Mouse (Mus musculus): ENCODE measurements around the gene H2-Ke6. TPM values are rescaled to one million over a fixed set of nuclear protein-coding genes. Genes with fewer than 3 reads are reported as not detected.
"Not testable (repeated sequence)": the region's sequence is repeated elsewhere in the genome, so short reads cannot be mapped to it uniquely, and the experiment has no call there.

The H2-Ke6 gene
- total RNA-seq, 2 experiments from 2014 or later, result 39.3 to 43.2 TPM

DNA sequence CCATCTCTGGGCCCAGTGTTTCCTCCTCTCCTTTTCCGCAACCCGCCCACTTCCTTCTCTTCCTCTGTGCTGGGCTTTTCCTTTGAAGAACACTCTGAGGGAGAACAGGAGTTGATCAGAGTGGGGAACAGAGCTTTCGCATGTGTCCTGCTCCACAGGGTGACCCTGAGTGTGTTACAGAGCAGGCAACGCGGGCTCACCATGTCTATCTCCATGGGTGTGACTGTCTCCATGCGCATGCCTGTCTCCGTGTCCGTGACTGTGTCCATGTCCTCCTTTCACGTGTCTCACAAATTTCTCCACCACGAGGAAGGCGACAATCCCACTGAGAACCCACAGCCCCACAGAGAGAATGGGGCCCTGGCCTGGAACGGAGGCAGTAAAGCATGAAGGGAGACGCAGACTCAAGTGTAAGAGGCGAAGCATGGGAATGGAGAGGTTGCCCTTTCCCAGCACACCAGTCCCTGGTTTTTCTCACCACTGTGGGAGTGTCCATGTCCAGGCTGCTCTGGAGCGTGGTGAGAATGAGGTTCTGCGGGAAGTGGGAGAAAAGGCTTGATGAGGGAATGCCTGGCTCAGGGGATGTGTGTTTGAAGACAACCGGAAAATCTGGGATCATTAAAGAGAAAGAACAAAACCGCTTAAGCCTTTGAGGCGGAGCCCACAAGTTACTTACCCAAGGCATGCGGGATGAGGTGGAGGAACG, 2.2 kb upstream of the H2-Ke6 start:
- DNase-seq (ENCODE audit: low spot score in 2 of 2), result no peak

DNA sequence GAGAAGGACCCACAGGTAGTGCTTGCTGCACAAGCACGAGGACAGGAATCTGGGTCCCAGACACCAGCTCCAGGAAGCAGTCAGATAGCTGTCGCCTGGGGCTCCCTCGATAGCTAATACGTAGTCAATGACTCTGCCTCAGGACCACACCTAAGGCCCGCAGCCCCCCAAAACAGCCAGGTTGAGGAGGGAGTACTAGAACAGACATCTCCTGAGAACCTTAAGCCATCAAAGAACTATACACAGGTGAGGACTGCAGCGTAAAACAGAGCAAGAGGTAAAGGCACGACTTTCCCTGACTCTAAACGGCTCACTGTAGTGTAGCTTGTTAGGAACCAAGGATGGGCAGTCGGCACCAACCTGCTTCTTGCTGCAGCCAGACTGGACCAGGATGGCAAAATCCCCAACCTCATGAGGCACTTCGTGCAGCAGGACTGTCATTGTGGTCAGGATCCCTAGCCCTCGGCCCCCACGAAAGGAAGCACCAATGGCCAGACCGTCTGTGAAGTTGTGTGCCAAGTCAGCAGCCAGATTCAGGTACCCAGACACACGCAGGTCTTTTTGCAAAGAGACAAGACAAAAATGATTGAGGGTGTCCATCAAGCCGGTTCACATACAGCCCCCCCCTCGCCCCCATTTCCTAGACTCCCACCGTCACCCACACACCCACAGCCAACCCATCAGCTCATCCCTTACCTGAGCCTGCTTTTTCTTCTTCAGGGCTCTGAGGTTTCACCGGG, 1.5 kb upstream of the H2-Ke6 start:
- DNase-seq (ENCODE audit: low spot score in 2 of 2), result no peak

DNA sequence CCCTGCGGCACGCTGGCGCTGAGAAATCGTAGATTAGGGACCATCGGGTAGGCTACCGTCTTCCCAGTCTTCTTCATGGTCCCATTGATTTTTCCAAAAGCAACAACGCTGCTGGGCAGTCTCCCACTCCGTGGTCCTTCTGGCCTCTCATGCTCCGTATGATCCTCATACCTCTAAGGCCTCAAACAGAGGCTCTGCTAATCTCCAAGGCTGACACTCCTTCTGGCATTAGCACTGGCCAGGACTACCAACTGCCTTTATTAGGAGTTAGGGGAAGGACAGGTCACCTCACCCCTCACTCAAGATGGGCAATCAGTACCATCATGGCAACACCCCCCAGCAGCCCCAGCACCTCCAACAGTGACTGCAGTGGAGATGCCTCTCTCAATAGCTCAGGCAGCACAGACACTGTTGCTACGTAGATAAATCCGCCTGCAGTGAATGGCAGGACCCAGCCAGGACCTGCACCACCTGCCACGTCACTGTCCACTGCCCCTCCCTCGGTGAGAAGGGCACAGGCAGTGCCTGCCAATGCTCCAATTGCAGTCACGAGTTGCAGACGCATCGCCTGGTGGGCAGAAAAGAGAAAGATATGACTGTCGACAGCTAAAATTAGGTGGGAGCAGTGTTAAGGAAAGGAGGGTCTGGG, 765 bp upstream of the H2-Ke6 start:
- DNase-seq (ENCODE audit: low spot score in 2 of 2), result no peak

DNA sequence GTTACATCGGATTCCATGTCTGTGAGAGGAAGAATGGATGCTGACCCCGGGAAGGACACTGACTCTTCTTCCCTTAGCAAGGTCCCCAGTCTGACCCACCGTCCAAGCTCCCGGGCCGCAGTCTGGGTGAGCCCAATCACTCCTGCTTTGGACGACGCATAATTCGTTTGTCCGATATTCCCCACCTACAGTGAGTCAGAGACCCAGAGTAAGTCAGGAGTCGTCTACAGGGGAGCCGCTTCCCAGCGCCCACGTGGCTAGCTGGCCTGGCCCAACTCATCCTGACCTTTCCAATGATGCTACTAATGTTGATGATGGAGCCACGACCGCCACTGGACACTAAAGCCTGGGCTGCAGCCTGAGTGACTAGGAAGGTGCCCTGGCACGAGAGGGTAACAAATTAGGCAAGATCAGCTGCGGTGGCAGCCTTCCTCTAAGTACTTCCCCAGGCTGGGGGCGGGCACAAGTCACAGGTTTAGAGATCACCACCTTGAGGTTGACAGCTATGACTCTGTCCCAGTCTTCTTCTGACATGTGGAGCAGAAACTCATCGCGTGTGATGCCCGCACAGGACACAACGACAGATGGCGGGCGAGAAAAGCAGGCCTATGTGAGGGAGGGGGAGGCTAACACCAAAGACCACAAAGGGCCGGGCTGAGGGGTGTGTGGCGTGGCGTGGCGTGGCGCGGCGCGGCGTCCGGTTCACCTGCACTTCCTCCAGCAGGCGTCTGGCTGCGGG, 774 bp downstream of the H2-Ke6 start:
- DNase-seq (ENCODE audit: low spot score in 2 of 2), result no peak

DNA sequence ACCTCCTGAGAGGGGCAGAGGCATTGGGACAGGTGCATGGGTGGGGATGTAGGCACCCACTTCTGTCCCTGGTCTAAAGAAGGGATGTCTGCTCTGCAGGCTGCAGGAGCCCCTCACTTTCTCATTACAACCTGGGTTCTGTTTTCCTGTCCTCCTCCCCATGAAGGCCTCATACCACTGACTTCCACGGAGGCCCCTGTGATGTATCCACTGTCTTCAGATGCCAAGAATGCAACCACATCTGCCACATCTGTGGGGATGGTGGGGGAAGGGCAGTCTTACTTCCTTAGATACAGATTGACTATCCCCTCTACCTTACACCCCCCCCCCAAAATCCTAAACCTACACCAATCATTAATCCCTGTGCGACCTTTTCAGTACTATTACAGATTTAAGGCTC, 1.6 kb downstream of the H2-Ke6 start:
- DNase-seq (ENCODE audit: low spot score in 2 of 2), result no peak

DNA sequence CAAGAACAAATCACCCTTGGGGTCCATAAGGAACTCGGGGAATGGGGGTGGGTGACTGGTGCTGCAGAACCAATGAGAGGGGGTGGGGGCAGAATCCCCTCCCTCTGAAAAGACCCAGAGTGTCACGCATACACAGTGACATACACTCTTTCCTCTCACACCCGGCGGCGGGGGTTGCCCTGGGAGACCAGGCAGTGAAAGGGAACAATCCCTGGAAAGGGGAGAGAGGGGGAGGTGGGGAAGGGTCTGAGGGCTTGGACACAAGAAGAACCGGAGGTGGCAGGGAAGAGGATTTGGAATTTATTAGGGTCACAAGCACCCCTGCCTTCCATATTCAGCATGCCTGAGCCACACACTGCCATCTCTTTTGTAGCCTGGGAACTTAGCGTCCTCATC, 2.1 kb downstream of the H2-Ke6 start:
- DNase-seq (ENCODE audit: low spot score in 2 of 2), result no peak

DNA sequence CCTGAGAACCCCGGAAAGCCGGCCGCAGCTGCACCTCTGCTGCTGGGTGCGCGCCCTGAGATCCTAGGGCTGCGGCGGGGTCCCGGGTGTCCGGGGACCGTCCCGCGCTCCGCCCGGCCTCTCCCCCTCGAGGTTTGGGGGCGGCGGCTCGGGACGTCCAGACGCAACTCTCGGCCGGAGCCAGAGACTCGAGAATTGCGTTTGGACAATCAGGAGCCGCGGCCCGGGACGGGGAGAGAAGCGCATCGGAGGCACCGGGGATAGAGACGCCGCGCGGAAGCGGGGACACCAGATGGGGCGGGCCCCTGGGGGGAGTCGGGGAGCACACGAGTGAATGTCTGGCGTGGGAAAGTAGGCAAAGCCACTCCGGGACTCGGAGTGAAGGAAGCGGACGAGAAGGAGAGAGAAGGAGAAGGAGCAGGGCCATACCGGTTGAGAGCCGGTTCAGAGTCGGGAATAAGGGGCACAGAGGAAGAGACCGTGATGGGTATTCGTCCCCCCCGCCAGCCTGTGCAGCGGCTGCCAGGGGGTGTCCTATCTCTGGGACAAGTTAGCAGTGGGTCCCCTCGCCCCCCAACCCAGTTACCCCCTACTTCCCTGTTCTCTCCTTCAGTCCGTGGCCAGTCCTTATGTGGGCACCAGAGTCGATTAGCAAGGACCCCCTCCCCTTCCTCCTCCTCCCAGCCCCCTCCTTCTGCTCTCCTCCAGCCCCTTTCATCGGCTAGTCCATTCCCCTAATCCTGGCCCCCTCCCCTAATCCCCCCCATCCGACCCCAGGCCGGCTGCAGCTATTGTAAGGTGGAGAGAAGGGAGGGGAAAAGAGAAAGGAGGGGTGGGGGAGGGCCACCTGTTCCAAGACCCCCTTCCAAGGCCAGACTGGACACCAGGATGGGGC, 2.8 kb downstream of the H2-Ke6 start:
- DNase-seq (ENCODE audit: low spot score in 2 of 2), result no peak

DNA sequence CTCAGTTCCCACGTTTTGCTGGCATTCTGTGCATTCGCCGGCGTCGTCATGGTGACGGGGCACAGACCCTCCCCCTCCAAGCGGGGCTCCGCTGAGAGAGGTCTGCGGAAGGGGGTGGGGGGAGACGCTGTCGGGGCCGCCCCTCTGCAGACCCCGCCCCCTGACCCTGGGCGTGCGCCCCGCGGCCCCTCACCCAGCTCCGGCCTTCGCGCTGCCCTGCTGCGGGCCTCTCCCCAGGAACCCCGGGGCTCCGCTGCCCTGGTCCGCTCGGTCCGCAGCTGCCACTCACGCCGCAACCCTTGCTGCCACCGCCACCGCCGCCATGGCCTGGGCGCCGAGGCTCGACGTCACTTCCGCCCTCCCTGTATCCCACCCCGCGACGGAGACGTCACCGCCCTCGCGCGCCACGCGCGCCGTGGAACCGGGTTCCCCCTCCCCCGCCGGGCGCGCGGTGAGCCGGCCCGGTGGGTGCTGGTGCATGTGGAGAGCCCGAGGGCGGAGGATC, 3.5 kb downstream of the H2-Ke6 start, which contains the start of gene Ring1:
Gene Ring1 (minus strand): TSS at position 364 of the 505 bp plus-strand sequence.
- peak; percentile 90 to 92 for DNase-seq (ENCODE audit: low spot score in 2 of 2)

DNA sequence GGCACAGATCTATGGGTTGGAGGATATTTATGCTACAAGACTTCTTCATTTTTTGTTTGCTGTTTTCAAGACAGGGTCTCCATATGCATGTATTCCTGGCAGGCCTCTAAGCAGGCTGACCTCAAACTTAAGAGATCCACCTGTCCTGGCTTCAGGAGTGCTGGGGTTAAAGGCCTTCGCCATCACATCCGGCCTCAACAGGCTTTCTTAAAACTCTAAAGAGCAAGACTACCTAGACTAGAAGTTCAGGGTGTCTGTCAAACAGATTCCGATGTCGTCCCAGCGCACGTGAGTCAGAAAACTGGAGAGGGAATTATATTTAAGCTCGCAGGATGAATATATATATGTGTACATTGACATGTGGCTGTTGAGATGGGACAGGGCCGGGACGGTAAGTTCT, 4.2 kb downstream of the H2-Ke6 start:
- DNase-seq (ENCODE audit: low spot score in 2 of 2), result no peak

DNA sequence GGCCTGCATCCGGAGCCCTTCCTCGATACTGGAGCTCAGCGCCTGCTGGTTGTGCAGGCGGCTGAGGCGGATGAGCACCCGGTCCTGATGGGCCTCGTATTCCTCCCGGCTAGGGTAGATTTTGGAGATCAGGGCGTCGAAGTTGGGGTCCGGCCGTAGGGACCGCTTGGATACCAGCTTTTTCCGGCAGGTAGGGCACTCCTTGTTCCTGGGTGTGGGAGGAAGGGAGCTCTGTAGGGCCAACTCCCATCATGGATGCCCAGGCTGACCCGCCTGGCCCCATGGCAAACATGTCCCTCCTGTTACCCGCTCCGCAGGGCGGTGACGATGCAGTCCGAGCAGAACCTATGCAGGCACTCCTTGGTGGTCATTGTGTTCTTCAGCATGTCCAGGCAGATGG, 4.9 kb downstream of the H2-Ke6 start:
- DNase-seq (ENCODE audit: low spot score in 2 of 2), result no peak

DNA sequence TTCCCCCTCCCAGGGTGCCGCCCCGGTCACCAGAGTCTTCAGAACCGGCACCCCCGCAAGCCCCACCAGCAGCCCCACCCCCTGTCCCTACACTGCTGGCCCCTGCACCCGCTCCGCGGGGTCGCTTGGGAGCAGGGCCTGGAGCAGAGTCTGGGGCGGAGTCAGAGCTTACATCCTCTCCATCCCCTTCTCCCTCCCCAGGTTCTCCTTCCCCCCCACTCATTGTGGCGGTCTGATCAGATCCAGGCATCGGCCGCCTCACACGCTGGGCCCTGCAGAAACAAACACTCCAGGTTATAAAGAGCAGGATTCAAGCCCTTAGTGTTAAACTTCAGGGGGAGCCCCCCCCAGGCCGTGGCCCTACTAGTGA, 5.5 kb downstream of the H2-Ke6 start:
- DNase-seq (ENCODE audit: low spot score in 2 of 2), result no peak

DNA sequence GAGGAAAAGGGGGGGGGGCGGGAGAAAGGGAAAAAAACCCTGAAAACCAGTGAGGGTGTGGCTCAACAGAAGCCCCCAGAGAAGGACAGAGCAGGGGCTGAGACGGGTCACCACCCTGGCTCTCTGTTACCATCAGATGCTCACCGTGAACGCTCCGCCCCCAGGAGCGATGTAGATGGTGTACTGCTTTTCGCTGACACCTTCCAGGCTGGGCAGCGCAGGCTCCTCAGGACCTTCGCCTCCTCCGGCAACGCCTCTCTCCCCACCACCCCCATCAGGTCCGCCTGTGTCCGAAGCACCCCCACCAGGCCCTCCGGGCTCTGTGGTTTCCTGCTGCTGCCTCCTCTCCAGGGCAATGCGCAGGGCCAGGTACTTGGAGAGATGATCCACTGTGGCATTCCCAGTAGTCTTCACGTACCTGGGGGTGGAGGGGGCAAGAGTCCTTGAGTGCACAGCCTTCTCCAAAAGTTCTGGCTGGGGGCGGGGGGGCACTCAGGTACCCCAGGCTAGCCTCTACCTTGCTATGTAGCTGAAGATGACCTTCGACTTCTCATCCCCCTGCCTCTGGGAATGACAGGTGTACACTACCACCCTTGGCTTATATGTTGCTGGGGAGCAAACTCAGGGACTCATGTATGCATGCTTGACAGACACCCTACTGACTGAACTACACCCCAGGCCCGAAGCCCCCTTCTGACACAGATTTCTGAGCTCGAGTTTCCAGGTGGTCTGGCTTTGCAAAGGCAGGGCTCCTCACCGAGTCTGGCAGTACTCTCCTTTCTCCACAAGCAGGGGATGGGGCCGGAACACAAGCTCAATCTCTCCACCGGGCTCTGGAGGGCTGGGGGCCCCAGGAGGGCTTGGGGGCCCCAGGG, 6.1 kb downstream of the H2-Ke6 start:
- DNase-seq (ENCODE audit: low spot score in 2 of 2), result no peak

DNA sequence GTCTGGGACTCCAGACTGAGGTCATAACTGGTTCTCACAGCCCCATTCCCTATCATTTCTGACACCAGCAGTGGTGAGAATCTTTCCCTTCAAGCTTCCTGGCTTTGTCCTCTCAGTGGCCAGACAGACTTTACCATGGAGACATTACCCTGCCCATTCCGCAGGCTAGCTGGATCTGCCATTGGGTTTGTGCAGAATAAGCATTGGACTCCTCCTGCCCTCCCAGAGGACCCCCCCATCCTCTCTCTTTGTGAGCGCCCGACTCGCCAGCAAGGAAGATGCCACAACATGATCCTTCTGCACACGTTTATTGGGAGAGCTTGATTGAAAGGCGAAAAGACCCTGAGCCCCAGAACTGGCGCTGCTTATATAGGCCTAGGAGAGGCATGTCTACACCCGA, 14.4 kb downstream of the H2-Ke6 start:
- no peak for DNase-seq (ENCODE audit: low spot score in 2 of 2)

DNA sequence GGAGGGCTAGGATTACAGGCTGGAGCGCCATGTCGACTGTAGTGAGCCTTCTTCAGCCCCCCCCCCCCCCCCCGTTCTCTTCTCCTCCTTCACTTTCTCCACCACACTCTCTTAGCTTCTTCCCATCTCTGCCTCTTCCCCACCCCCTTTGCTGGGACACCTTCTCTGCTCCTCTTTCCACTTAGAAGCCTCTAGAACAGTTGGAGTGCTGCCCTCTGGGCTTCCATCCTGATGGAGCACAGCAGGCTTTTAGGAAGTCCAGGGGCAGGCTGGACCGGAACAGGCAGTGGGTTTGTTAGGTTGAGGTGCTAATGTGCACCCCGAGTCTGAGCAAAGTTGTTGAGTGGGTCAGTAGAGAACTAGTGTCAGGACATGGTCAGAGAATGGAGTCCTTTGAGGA, 17.7 kb downstream of the H2-Ke6 start:
- no peak for DNase-seq (ENCODE audit: low spot score in 2 of 2)

DNA sequence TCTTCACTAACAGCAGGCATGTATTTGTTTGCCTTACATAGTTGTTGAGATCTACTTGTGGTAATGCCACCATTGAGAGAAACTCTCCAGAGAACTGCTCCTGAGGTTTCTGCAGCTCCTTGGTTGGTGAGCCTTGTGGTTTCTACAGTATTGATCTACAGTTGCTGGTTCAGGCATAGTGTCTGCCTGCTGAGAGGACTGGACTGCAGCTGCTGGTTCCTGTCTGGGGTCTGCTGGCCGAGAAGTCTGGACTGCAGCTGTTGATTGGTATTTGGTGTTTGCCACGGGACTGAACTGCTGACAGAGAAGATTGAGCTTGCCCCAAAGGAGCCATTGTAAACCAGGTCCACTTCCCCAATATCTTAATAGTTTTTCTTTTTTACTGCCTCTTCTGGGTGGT, 21.3 kb downstream of the H2-Ke6 start:
- DNase-seq (ENCODE audit: low spot score in 2 of 2), result no peak

DNA sequence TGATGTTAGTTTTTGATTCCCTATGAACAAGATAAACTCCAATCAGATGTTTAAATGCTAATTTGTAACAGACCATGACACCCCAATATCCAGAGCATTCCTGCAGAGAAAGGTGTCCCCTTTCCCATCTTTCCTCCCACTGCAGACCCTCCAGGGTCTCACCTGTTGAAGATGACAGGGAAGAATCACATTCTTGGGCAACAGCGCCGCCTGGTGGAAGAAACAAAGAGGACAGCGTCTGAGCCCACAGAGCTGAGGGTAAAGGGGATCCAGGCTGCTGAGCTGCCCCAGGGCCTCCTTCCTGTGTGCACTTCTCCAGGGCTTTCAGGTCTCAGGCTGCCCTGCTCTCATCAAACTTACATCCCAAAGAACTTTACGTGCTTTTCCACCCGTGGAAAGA, 24.4 kb downstream of the H2-Ke6 start:
- no peak for DNase-seq (ENCODE audit: low spot score in 2 of 2)

DNA sequence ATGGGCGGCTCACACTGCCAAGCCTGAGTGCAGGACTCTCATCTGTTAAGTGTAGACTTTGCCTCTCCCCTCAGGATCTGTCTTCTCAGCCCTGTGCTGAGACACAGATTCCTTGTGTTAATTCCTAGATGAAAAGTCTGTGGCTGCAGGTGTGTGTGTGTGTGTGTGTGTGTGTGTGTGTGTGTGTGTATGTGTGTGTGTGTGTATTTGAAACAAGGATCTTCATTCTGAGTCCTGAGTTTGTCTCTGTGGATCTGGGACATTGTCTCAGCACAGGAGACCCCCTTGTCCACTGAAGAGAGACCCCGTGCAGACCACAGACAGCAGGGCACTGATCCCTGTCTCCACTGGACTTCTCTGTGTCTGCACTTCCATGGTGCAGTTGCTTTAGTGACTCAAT, 27.1 kb downstream of the H2-Ke6 start:
- DNase-seq (ENCODE audit: low spot score in 2 of 2), result not testable (repeated sequence)

DNA sequence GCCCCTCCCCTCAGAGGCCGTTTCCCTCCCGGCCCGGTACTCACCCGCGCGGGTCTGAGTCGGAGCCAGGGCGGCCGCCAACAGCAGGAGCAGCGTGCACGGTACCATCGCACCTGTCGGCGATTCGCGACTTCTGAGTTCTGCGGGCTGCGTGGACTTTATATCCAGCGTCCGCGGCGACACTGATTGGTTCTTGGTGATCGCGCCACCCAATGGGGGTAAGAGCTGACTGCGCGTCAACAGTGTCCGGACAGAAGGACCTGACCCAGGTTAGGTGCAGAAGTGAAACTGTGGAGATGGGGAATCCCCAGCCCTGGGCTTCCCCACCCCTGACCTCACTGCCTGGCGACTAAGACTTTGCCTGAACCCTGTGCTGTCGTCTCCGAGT, 27.7 kb downstream of the H2-Ke6 start, which contains the start of gene H2-K1:
Gene H2-K1 (minus strand): TSS at position 198 of the 388 bp plus-strand sequence.
- peak; percentile 64 to 65 for DNase-seq (ENCODE audit: low spot score in 2 of 2)

Measured in left cerebral cortex, adult 18-20 months (tissue).